Mouse (Mus musculus) gastrocnemius, postnatal 36 days (tissue): ENCODE measurements at regions not wholly inside any gene's neighbourhood (a gene's known extent, or its start where the extent isn't known, plus 50 kb on each side); places are given as distances from the start of the nearest gene placed in this dataset.

Source experiments
- DNase-seq, 2 experiments: peaks; one replicate each; pipeline ENCODE4 v3.0.0; 2022
- intact Hi-C: fragments of 180-260 bp; cut with DNase I; formaldehyde crosslinking; loops from one replicate; pipeline ENCODE4 v1.15.1; 2025

DNA sequence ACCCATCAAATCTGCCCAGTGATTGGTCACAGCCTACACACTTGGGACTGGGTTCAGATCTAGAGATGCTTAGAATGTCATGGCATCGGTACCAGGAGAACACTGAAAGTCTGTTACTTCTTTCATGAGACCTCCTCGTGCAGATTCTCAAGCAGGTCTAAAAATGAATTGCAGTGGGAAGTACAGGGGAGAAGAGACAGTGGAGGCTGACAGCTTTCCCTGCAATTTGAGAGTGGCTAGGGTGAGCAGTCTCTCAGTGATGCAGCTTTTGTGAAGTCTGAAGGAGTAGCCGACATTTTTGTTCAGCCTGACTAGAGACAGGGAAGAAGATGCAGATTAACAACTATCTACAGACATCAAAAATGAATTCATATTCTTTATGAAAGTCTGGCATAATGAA, 112.5 kb downstream of the Fam198b start:
- DNase-seq: no peak
- intact Hi-C loops: no loop called here

DNA sequence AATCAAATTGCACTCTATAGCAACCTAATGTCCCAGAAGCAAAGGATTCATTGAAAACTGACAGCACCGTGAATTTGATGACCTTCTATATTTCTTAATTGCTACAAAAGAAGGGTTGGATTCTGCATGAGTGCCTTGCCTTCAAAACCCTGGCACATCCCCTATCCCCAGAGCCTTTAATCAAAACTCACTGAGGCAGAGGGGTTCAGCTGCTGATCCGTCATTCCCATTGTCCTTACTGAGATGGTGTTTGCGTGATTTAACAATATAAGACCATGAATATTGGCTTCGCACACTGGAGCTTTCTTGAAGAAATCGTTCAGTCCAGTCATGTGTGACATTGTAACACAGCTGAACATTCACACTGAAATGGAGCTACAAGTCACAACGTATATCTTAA, 118.0 kb downstream of the Fam198b start:
- DNase-seq: no peak
- intact Hi-C loops: no loop called here

DNA sequence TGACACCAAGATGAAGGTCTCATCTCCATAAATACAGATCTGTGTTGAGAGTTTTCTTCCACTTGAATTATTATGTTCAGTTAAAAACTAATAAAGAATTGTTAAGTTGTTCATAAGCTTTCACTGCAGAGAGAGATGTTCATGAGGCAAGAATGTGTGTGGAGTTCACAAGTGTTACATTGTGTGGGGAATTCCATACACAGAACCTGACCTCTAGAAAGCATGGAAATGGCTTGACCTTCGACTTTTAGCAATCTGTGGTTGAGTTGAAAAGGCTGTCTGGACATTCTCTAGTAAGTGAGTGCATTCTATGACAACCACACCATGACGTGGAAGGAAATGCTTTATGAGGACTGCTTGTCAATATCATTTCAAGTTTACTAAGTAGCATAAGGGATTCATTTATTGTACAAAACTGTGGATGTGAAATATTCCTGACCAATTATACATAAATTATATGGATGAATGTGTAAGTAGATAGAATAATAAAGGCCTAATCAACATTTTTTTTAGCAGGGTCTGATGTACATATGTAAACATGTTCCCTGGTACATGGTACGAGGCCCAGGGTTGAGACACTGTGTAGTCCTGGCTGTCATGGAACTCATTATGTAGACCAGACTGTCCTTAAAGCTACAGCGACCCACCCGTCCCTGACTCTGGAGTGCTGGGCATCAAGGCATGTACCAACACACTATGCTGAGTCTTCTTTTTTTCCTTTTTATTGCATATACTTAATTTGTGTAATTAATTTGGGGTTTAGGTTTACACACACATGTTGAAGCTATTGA, 119.2 kb downstream of the Fam198b start:
- DNase-seq: no peak
- intact Hi-C loops: no loop called here

DNA sequence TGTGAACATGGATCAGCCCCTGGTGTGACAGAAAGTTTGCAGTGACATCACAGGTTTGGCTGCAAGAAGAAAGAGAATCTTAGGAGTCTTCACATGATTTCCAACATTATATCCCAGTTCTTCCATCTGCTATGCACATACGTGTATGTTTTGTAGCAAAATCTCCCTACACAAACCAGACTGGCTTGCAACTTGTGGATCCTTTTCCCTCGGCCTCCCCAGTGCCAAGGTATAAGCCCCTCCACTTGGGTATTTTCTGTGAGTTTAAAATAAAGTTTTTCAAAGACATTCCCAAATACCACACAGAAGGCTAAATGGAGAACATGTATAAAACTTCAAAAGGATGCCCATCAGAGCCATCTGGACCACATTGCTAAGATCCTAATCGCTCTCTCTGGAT, 120.2 kb downstream of the Fam198b start:
- peak in 1 of 2 experiments; percentile 8 for DNase-seq
- intact Hi-C loops: no loop called here

DNA sequence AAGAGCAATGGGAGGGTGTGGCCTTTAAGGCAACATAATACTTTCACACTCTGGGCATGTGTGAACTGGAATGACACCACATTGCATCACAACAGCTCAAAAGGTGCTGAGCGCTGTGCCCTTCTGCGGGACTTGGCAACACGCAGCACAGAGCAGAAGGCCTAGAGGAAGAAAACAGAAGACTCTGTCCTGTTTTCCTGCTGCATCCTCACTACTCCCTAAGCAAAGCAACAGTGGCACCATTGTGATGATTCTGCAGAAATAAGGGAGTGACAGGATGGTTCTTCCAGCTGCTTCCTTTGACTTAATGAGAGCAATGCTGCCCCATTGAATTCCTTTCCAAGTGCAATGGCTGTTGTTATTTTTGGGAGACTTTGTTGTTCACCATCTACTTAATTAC, 120.6 kb downstream of the Fam198b start:
- intact Hi-C loops: no loop called here

DNA sequence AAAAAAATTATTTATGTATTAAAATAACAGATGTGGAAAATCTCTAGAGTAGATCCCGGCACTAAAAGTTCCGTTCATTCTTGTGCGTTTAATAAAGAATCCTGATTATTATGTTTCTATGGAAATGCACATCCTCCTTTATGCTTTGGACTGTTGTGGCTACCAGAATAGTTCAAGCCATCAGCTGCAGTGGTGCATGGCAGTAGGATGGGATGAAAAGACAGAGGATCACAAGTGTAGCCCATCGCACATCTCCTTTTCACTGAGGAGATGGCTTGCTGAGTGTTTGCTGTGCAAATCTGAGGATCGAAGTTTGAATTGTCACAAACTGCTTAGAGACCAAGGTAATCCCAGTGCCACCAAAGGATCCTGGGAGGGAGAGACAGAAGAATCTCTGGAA, 121.0 kb downstream of the Fam198b start:
- intact Hi-C loops: no loop called here
- no peak for DNase-seq

More for the DNA sequence above, 120.6 kb downstream of the Fam198b start:
- peak; percentile 8 to 22 for DNase-seq

DNA sequence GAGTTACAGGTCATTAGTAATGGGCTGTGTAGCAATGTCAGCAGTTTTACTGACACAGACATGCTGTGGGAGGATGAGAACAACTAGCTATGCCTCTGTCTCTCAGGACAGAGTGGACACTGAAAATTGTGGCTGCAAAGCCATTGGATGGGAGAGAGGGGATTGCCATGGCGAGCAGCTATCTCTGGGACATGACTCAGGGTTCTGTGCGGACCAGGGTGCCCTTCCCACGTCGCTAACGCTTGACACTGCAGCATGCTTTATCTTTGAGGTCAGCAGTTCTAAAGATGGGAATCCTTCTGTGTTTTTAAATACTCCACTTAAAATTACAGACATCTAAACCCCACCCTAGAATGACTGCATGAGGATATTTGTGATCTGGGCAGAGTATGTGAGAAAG, 121.9 kb downstream of the Fam198b start:
- intact Hi-C loops: no loop called here
- DNase-seq: no peak

DNA sequence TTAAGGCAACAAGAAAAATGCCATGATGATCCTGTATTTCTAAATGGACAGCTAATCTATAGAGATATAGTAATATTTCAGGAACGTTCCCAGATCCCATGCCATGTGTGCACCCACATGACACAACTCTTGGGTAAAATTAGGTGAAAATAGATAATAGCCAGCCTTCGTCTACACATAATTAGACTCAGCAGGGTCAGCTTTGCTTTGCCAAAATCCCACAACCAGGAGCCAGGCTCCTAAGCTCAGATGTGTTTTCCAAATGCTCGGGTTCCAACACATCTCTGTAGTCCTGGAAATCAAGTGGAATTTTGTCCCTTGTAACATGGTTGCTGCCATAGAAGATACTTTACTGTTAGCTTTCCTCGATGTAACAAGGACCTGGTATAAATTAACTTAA, 122.7 kb downstream of the Fam198b start:
- intact Hi-C loops: no loop called here

DNA sequence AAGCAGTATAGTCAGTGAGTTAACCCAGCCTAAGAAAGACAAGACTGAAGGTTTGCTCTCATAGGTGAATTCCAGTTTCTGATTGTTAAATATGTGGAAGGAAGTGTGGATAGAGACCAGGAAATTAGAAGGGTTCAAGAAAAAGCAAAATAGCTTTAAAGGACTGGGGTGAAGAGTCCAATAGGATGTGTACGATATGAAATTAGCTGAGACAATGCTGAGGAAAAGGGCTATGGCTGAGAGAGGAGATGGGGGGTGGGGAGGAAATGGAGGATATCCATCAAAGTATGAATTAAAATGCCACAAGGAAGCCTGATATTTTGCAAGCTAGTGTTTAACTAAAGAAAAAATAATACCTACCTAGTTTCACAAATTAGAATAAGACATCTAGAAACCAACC, 124.9 kb downstream of the Fam198b start:
- intact Hi-C loops: no loop called here

More for the DNA sequence above, 122.7 kb downstream of the Fam198b start:
- DNase-seq: no peak

DNA sequence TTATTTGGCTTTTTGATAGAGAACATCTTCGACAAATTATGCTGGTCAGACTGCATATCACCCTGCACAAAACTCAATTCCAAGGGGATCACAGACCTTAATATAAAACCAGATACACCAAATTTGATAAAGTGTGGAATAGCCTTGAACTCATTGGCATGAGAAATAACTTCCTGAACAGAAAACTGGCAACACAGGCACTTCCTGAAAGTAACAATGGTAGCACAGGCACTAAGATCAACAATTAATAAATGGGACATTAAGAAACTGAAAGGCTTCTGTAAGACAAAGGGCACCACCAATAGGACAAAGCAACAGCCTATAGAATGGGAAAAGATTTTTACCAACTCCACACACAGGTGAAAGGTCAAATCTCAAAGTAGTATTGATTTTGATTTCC, 141.5 kb downstream of the Fam198b start:
- DNase-seq: no peak
- intact Hi-C loops: no loop called here

More for the DNA sequence above, 124.9 kb downstream of the Fam198b start:
- DNase-seq: no peak

DNA sequence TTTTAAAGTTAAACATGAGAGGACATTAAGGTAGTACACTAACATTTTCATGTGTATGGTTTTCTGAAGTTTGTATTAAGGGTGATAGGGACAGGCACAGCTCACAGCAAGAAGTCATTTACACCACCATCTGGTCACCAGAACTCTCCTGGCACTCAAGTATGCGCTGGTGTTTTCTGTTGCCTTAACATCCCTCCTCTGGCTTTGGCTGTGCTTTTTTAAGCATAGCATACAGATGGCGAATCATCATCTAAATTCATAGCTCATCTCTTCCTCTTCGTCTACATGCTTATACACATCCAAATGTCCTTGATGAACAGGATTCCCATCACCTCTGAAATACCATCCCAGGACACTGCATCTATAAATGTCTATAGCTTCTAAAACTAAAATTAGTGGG, 148.7 kb downstream of the Fam198b start:
- intact Hi-C loops: no loop called here
- DNase-seq: no peak

DNA sequence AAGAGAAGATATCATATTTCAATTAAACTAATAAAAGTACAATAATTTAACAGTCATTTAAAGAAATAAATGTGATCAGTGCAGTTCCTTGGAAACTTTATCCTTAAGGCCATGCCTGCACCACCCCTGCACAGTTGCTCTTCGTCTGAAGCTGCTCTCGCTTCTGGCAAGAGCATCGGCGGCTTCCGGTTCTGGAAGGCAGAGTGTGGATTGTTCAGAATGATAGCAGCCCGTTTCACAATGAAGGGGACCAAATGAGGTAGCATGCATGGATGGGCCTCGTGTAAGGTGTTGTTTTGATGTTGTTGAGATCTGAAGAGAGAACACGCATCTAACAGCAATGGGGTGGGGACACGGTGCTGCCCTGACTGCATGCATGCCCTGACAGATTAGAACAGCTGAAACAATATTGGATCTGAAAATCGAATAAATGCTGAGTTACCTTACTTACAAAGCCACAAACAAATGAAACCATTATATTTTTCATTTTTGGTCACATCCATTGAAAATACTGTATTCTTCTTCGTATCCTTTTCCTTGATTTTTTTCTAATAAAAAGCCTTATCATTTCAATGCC, 154.3 kb downstream of the Fam198b start:
- intact Hi-C loops: no loop called here

DNA sequence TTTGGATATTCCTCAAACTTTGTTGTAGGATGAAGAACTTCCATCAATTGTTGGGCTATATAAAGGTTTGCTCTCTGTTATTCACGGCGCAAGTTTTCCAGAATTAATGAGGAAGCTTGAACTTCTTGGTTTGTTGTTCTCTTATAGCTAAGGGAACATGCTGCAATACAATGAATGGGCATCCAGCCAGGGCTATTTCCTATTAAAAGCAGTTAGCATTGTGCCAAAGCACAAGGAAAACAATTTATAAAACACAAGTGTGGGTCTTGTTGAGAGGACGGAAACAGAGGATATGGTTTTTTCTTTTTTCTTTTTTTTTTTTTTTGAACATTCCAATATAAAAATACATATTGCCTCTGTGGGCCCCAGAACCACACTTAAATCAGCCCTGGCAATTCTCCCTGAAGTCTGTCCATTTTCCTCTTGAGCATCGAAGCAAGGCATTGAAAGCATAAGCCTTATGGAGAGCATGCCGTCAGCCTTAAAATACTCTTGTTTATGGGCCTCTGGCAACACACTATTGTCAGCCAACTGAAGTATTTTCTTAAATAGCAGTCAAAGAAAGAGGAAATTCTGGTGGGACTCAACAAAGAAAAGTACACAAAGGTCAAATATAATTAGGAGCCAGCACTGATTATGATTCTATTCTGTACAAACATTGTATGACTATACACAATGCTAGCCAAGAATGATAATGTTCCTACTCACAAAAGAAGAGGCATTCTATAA, 158.6 kb downstream of the Fam198b start:
- no peak for DNase-seq
- intact Hi-C loops: no loop called here

More for the DNA sequence above, 154.3 kb downstream of the Fam198b start:
- peak in 1 of 2 experiments; percentile 10 for DNase-seq

DNA sequence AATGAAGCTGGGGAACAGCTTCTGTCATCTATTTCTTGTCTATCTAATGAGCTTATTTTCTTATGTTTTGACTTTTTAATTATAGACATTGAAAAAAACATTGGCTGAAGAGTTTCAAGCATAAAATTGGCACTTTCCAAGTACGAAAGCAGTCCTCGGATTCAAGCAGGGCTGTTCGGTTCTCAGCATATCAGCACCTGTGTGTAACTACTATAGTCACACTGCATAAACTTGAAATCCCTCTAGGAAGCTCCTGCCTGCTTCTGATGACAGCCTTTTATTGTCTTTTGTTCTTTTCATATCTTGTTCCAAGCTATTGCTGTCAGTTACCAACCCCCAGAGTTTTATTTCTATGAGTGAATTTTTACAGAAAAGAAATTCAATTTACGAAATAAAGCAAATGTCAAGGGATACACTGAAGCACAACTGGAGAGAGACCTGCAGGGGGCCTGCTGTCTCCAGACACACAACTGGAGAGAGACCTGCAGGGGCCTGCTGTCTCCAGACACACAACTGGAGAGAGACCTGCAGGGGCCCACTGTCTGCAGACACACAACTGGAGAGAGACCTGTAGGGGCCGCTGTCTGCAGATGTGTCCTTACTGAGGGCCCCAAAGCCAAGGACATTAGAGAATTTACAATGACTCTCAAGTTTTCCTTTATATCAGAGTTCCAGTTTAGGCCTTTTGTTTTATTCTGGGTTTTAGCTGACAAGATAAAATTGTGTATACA, 165.3 kb downstream of the Fam198b start:
- intact Hi-C loops: loop anchor here (10.0 kb wide), 1 partner anchor 65 kb away; no protein-coding TSS in a partner anchor
- DNase-seq: no peak

DNA sequence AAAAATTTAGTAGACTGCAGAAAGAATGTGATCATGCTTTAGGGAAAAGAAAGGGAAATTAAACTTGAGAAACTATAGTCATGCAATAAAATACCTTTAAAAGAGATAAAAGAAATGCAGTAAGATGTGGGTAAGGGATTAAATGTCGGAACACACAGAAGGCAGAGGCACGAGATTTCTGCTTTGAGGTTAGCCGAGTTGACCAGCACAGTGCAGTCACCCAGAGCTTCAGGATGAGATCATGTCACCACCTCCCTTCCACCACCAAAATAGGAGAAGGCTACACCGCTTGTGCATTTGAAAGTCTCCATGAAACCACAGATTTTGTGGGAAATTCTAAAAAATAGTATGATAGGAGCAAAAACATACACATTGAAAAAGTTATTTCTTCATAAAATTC, 166.6 kb downstream of the Fam198b start:
- DNase-seq: no peak
- intact Hi-C loops: loop anchor here (10.0 kb wide), 1 partner anchor 66 kb away; no protein-coding TSS in a partner anchor

DNA sequence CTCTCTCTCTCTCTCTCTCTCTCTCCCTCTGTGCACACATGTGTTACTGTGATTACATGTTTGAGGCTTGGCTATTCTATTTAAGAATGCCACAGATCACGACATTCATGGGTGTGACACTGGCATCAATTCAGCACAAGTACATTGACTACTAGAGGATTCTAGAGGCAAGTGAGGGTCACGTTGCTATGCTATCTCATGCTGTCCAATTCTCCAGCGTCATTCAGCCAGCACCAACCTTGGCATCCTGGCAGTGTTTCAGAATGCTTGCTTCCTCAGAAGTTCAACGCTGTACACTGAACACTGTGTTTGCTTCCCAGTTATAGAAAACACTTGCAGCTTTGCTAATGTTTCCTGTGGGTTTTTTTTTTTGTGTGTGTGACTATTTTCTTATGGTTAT, 167.6 kb downstream of the Fam198b start:
- intact Hi-C loops: loop anchor here (10.0 kb wide), 1 partner anchor 67 kb away; no protein-coding TSS in a partner anchor
- no peak for DNase-seq

DNA sequence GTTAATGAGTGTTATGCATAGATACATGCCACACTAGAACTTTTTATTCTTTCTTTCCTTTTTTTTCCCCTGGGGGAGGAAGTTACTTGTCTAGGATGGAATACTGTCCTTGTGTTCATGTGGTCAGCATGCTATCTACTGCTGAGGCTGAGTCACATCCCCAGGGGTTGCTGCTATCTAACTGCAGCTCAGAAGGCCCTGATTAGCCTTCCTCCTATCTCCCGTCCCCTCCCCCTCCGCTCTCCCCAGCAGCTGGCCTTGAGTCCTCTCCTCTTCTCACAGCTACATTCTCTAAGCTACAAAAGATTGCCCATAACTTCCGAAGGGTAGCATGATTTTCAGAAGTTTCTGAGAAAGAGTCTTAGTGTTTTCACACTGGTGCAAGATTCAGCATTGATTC, 168.5 kb downstream of the Fam198b start:
- DNase-seq: no peak

DNA sequence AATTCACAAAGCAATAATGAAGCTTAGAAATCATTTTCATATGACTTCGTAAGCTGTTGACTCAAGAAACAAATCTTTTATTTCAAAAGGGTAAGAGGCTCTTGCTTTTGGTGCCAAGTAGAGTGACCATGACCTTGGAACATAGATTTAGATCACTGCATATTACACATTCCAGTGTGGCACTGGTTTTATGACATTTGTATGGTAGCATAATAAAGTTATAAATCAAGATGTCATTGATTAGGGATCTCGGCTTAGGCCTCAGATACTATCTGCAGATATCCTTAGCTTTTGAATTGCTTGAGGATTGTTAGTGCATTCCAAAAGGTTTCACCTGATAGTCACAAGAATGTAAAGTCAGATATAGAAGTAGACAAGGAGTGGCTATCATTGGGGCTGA, 169.1 kb downstream of the Fam198b start:
- intact Hi-C loops: loop anchor here (10.0 kb wide), 1 partner anchor 69 kb away; no protein-coding TSS in a partner anchor
- DNase-seq: no peak

More for the DNA sequence above, 168.5 kb downstream of the Fam198b start:
- intact Hi-C loops: loop anchor here (10.0 kb wide), 1 partner anchor 68 kb away; no protein-coding TSS in a partner anchor

DNA sequence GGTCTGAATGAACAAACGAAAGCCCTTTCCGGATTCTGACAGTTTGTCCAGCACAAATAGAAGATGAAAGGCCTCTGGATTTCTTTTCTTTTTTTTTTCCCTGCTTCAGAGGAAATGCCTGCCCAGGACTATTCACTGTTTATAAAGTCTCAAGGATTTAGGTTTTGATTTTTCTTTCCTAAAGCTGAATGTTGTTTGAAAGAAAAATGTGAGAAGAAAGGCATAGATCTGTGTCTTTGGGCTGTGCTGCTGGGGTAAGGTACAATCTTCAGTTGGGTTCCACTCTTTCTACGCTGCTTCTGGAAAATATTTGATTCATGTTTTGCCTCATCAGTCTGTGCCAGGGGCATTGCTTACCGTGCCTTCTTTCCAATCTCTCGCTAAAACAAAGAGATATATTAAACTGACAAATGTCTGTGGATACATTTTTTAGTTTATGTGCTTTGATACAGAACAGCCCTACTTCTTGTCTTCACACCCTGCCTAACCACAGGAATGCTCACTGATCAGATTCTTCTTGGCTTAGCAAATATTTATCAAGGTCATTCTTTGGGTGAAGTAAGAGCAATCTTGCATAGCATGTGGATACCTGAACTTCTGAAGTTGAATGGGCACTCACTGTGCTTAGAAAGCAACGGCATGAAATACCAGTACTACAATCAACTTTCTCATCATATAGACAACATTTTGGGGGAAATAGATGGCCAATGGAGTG, 172.5 kb downstream of the Fam198b start:
- no peak for DNase-seq
- intact Hi-C loops: loop anchor here (10.0 kb wide), 1 partner anchor 72 kb away; no protein-coding TSS in a partner anchor

DNA sequence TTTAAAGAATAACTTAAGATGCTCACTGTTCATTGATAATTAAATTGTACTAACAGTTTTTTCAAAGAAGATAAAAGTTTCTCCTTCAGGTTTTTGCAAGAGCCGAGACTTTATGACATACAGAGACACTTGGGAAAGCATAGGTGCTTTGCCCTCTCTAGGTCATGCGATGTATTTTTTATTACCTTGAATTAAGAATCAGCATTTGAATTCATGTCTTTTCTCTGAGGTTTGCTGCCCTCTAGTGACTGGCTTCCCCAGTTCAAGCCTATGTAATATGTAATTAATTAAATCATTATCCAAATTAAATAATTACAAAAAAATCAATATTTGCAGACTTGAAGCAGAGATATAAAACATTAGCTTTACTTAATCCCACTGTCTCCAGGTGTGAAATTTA, 174.4 kb downstream of the Fam198b start:
- intact Hi-C loops: loop anchor here (1.0 to 10.0 kb wide), 2 partner anchors 74 to 174 kb away; partner anchors contain the start of gene Fam198b
- peak in 1 of 2 experiments; percentile 34 for DNase-seq
